Mouse (Mus musculus) hindbrain, embryonic 14.5 days (tissue): ENCODE results near the gene B3galnt1. TPM values are rescaled to one million over a fixed set of nuclear protein-coding genes. Genes with fewer than 3 reads are reported as not detected.

Experiments
- ATAC-seq: fragments of 200-750 bp; cut with Nextera tagmentation; 2 replicates; pipeline ENCODE4 v1.8.0; 2017; ENCODE audit warnings: moderate number of reproducible peaks, mild to moderate bottlenecking, moderate TSS enrichment, moderate library complexity; ENCODE audit not compliant: low FRiP score
- DNase-seq: peaks from one replicate; pipeline ENCODE4 v3.0.0-alpha.2; 2015; ENCODE audit warnings: low spot score
- H3K27ac ChIP-seq: fragments of 300-500 bp; sonication (generic); 2 replicates; pipeline ENCODE4 v1.5.1; 2014; ENCODE audit warnings: mild to moderate bottlenecking, moderate library complexity
- H3K27me3 ChIP-seq: fragments of 300-500 bp; sonication (generic); 2 replicates; pipeline ENCODE4 v1.6.1; 2014; ENCODE audit warnings: mild to moderate bottlenecking, low read length, mixed read lengths; ENCODE audit not compliant: control insufficient read depth, insufficient read depth
- H3K36me3 ChIP-seq: fragments of 300-500 bp; sonication (generic); replicated peaks from 2 replicates; pipeline ENCODE4 v1.6.1; 2014; ENCODE audit not compliant: control insufficient read depth, insufficient read depth
- H3K4me1 ChIP-seq: fragments of 300-500 bp; sonication (generic); replicated peaks from 2 replicates; pipeline ENCODE4 v1.6.1; 2014; ENCODE audit warnings: antibody characterized with exemption, low read length, mixed read lengths; ENCODE audit not compliant: control insufficient read depth, insufficient read depth
- H3K4me2 ChIP-seq: fragments of 300-500 bp; sonication (generic); replicated peaks from 2 replicates; pipeline ENCODE4 v1.6.1; 2014; ENCODE audit warnings: mild to moderate bottlenecking, moderate library complexity
- H3K4me3 ChIP-seq: fragments of 300-500 bp; sonication (generic); replicated peaks from 2 replicates; pipeline ENCODE4 v1.5.1; 2014; ENCODE audit warnings: mild to moderate bottlenecking, low read length
- H3K9ac ChIP-seq: fragments of 300-500 bp; sonication (generic); 2 replicates; pipeline ENCODE4 v1.6.1; 2014
- H3K9me3 ChIP-seq: fragments of 300-500 bp; sonication (generic); 2 replicates; pipeline ENCODE4 v1.6.1; 2016; ENCODE audit warnings: low read length; ENCODE audit not compliant: control insufficient read depth
- WGBS: fragments of 180-500 bp; shearing (Covaris S2); extraction: QIAGEN DNeasy Blood & Tissue Kit; methylation state at CpG from one replicate; pipeline ENCODE4 v1.1.7; 2014; 5-methylcytosine and 5-hydroxymethylcytosine counted together
- polyA plus RNA-seq: library from polyadenylated mRNA; unstranded; fragments of >200 nt; fragmentation: Nextera tagmentation; extraction: Ambion mirVana; gene quantifications from 2 replicates; pipeline ENCODE4 v1.2.1, GENCODE M21; 2014

The B3galnt1 gene
- polyA plus RNA-seq, 1 experiment from 2014 or later = 109 TPM

GRCm38 (mm10) chr3:69532687-69533086 lies 66.1 kb downstream of the B3galnt1 start:
- Histone ChIP-seq H3K9me3 (no peaks in the 10 kb centered on the region), H3K4me1 (peaks cover 32% of the 10 kb centered on the region), H3K27me3 (no peaks in the 10 kb centered on the region), H3K4me3 (no peak overlapping the region), H3K36me3 (no peaks in the 10 kb centered on the region), H3K27ac (no peak overlapping the region), H3K9ac (no peak overlapping the region), H3K4me2 (no peak overlapping the region)
- 36% methylated on average over 4 of the region's 4 CpGs for WGBS
- DNase-seq (no peak), ATAC-seq (no peak)

DNA sequence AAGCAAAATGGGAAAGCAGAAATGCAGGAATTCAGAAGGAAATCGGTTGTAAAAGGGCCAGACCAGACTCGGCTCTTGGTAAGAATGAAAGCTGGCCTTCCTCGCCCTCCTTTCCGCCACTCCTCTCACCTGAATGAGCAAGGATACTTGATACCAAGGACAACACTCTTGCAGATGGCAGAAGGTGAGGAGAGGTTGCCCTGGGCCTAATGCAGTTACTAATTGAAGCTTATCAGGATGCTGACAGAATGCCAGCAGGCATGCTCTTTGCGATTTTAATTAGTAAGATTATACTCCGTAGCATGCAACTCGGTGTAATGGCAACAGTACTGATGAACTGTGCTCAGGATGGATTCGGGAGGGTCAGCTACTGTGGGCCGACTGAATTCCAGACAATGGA lies 67.2 kb downstream of the B3galnt1 start:
- no peaks in the 10 kb centered on the region for H3K27me3 ChIP-seq
- H3K9me3 ChIP-seq = no peaks in the 10 kb centered on the region
- H3K27ac ChIP-seq = no peak overlapping the region
- ATAC-seq = no peak
- no peak overlapping the region for H3K4me3 ChIP-seq
- H3K4me2 ChIP-seq = no peak overlapping the region
- H3K4me1 ChIP-seq = peaks cover 22% of the 10 kb centered on the region
- no peak overlapping the region for H3K9ac ChIP-seq
- H3K36me3 ChIP-seq = no peaks in the 10 kb centered on the region
- DNase-seq = no peak
- WGBS = 67% methylated on average over 9 of the region's 9 CpGs

GRCm38 (mm10) chr3:69529576-69529975 lies 69.2 kb downstream of the B3galnt1 start:
- Histone ChIP-seq H3K4me3 (no peak overlapping the region), H3K27me3 (no peaks in the 10 kb centered on the region), H3K4me1 (peaks cover 13% of the 10 kb centered on the region; the same call in 1 of the 2 replicates), H3K36me3 (no peaks in the 10 kb centered on the region), H3K27ac (no peak overlapping the region), H3K9ac (no peak overlapping the region), H3K9me3 (no peaks in the 10 kb centered on the region), H3K4me2 (no peak overlapping the region)
- 81% methylated on average over 7 of the region's 7 CpGs for WGBS
- DNase-seq (no peak), ATAC-seq (no peak)

- H3K9me3 ChIP-seq = no peaks in the 10 kb centered on the region
- no peak overlapping the region for H3K4me2 ChIP-seq
- H3K4me3 ChIP-seq = no peak overlapping the region
- no peak overlapping the region for H3K27ac ChIP-seq
- H3K36me3 ChIP-seq = no peaks in the 10 kb centered on the region
- H3K4me1 ChIP-seq = peaks cover 13% of the 10 kb centered on the region; the same call in 1 of the 2 replicates
- no peaks in the 10 kb centered on the region for H3K27me3 ChIP-seq
- no peak overlapping the region for H3K9ac ChIP-seq
- DNase-seq (no peak), ATAC-seq (no peak)
- 93% methylated on average over 1 of the region's 1 CpGs for WGBS
Observed at GRCm38 (mm10) chr3:69527384-69527783, 71.4 kb downstream of the B3galnt1 start.

GRCm38 (mm10) chr3:69525072-69525529 lies 73.7 kb downstream of the B3galnt1 start:
- Histone ChIP-seq H3K4me3 (no peak overlapping the region), H3K27me3 (no peaks in the 10 kb centered on the region), H3K9ac (no peak overlapping the region), H3K27ac (no peak overlapping the region), H3K4me2 (no peak overlapping the region), H3K4me1 (peaks cover 12% of the 10 kb centered on the region), H3K9me3 (no peaks in the 10 kb centered on the region), H3K36me3 (no peaks in the 10 kb centered on the region)
- ATAC-seq (no peak), DNase-seq (no peak)
- WGBS = 71% methylated on average over 8 of the region's 8 CpGs

DNA sequence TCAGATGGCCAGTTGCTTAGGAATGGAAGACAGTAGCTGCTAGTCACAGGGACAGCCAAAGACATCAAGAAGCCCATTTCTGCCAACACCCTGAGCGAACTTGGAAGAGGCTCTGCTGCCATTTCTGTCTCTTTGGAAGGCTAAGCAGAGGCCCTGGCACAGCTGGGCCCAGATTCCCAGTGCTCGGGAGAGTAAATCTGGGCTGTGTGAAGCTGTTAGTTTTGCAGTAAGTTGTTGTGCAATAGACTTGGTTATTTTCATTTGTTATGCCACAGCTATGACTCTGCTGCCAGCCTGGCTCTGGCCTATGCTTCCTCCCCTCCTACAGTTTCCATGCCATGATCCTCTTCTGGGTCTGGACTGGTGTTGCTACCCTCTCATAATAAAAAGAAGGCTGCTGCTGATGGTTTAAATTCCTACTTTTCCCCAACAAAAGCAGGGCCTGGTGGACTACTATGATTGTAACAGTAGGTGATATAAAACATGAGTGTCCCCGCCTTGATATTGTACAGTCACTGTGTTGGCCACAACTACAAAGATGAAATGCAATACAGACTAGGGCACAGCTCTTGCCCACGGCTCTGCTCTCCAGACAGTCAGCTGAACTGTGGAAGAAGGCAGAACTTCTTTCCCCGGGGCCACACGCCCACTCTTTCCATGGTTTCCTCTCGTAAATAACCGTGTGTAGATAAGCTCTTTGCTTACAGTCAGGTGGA lies 74.2 kb downstream of the B3galnt1 start:
- Histone ChIP-seq H3K4me1 (peaks cover 17% of the 10 kb centered on the region), H3K4me3 (no peak overlapping the region), H3K27me3 (no peaks in the 10 kb centered on the region), H3K4me2 (no peak overlapping the region), H3K36me3 (no peaks in the 10 kb centered on the region), H3K27ac (no peak overlapping the region), H3K9me3 (no peaks in the 10 kb centered on the region), H3K9ac (no peak overlapping the region)
- ATAC-seq (no peak), DNase-seq (no peak)
- WGBS = 92% methylated on average over 8 of the region's 8 CpGs

Other genes starting within 250 kb of the B3galnt1 start
- gene Nmd3, start 123.0 kb upstream of the B3galnt1 start, polyA plus RNA-seq = 111 and 113 TPM in 2 replicates